Mouse (Mus musculus) hindbrain, embryonic 12.5 days (tissue): ENCODE data around the gene Sgf29. TPM values are rescaled to one million over a fixed set of nuclear protein-coding genes. Genes with fewer than 3 reads are reported as not detected.

Experiments
- ATAC-seq: fragments of 200-750 bp; cut with Nextera tagmentation; 2 replicates; pipeline ENCODE4 v1.8.0; 2017; ENCODE audit warnings: moderate TSS enrichment; ENCODE audit not compliant: low FRiP score
- H3K27ac ChIP-seq: fragments of 300-500 bp; sonication (generic); 2 replicates; pipeline ENCODE4 v1.5.1; 2016; ENCODE audit warnings: mild to moderate bottlenecking
- H3K27me3 ChIP-seq: fragments of 300-500 bp; sonication (generic); 2 replicates; pipeline ENCODE4 v1.6.1; 2016; ENCODE audit warnings: mild to moderate bottlenecking
- H3K36me3 ChIP-seq: fragments of 300-500 bp; sonication (generic); 2 replicates; pipeline ENCODE4 v1.6.1; 2016; ENCODE audit warnings: mild to moderate bottlenecking
- H3K4me1 ChIP-seq: fragments of 300-500 bp; sonication (generic); 2 replicates; pipeline ENCODE4 v1.6.1; 2016
- H3K4me2 ChIP-seq: fragments of 300-500 bp; sonication (generic); replicated peaks from 2 replicates; pipeline ENCODE4 v1.6.1; 2016; ENCODE audit warnings: mild to moderate bottlenecking
- H3K4me3 ChIP-seq: fragments of 300-500 bp; sonication (generic); 2 replicates; pipeline ENCODE4 v1.5.1; 2016; ENCODE audit warnings: mild to moderate bottlenecking
- H3K9ac ChIP-seq: fragments of 300-500 bp; sonication (generic); 2 replicates; pipeline ENCODE4 v1.6.1; 2016; ENCODE audit warnings: mild to moderate bottlenecking, moderate library complexity
- H3K9me3 ChIP-seq: fragments of 300-500 bp; sonication (generic); replicated peaks from 2 replicates; pipeline ENCODE4 v1.6.1; 2016; ENCODE audit warnings: mild to moderate bottlenecking
- WGBS: fragments of 180-500 bp; shearing (Covaris S2); methylation state at CpG from one replicate; pipeline ENCODE4 v1.1.7; 2016; 5-methylcytosine and 5-hydroxymethylcytosine counted together
- polyA plus RNA-seq: library from polyadenylated mRNA; unstranded; fragments of >200 nt; fragmentation: Nextera tagmentation; extraction: Ambion mirVana; gene quantifications from 2 replicates; pipeline ENCODE4 v1.2.1, GENCODE M21; 2016

Sgf29 gene
- 27.3 and 40.6 TPM in 2 replicates for polyA plus RNA-seq

DNA sequence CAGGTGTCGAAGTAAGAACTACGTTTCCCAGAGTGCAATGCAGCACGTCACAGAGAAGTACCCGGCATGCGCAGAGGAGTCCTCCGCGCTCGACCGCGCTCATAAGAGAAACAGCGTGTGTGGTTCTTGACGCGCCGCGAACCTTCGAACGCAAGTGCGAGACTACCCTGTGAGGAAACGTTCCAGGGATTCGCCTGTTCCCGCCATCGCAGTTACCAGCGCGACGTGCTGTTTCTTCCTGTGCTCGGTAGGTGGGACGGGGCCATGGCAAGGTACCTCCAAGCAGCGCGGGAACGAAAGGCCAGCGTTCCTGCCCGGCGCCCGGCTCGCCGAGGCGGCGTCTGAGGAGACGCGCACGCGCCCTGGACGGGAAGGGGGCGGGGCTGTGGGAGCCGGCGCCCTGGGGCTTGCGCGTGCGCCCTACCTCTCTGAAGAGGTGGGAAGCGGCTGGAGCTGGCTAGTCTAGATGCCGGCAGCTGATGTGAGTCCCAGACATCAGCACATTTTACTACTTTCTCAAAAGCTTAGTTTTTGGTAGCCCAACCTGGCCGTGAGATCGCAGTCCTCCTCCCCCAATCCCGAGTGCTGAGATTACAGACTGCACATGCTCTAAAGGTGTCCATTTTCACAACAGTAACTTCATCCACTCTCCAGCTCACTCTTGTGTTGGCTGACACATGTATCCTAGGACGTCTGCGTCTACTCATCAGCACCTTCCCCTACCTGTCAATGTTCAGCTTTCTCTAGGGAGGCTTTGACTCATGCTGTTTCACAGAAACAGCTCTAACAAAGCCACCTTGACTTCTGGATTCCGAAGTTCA lies at the start of gene Sgf29:
Gene Sgf29 (plus strand): TSS at position 79 of the 821 bp plus-strand sequence.
- H3K27me3 ChIP-seq: no peaks in the 10 kb centered on the region
- H3K4me3 ChIP-seq: peak within 1 kb of the TSS; percentile 57
- H3K27ac ChIP-seq: peak within 1 kb of the TSS; percentile 95
- H3K4me1 ChIP-seq: peaks cover 11% of the 10 kb centered on the region
- H3K9ac ChIP-seq: peak within 1 kb of the TSS; percentile 66
- no peaks in the 10 kb centered on the region for H3K36me3 ChIP-seq
- WGBS: 1% methylated on average over 57 of the region's 57 CpGs
- ATAC-seq: peak; percentile 98
- peak within 1 kb of the TSS; percentile 84 for H3K4me2 ChIP-seq
- H3K9me3 ChIP-seq: no peaks in the 10 kb centered on the region

DNA sequence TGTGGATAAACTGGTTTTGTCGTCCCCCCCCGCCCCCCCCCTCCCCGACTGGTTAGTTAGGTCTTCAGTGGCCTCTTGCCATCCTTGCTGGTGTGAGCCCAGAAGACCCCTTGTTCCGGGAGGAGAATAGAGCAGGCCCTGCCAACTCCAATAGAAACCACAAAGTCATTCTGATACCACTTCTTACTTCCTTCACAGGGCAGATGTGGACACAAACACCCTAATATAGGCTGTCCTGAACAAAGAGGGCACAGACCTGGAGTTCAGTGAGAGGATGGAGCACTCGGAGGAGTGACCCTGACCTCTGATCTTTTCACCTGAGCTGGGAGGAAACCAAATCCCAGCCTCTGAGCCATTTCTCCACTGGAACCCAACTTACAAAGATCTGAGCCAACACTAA lies 47.2 kb upstream of the Sgf29 start:
- H3K36me3 ChIP-seq: no peaks in the 10 kb centered on the region
- H3K4me1 ChIP-seq: no peaks in the 10 kb centered on the region
- 47% methylated on average over 5 of the region's 5 CpGs for WGBS
- H3K4me3 ChIP-seq: no peak overlapping the region
- no peak overlapping the region for H3K4me2 ChIP-seq
- H3K9ac ChIP-seq: no peak overlapping the region
- no peak overlapping the region for H3K27ac ChIP-seq
- ATAC-seq: no peak
- no peaks in the 10 kb centered on the region for H3K27me3 ChIP-seq
- H3K9me3 ChIP-seq: no peaks in the 10 kb centered on the region

GRCm38 (mm10) chr7:126602650-126603049 lies 46.5 kb upstream of the Sgf29 start:
- no peak overlapping the region for H3K9ac ChIP-seq
- H3K27me3 ChIP-seq: no peaks in the 10 kb centered on the region
- no peaks in the 10 kb centered on the region for H3K9me3 ChIP-seq
- H3K4me1 ChIP-seq: no peaks in the 10 kb centered on the region
- H3K36me3 ChIP-seq: no peaks in the 10 kb centered on the region
- no peak overlapping the region for H3K4me2 ChIP-seq
- ATAC-seq: no peak
- H3K4me3 ChIP-seq: no peak overlapping the region
- 76% methylated on average over 3 of the region's 3 CpGs for WGBS
- no peak overlapping the region for H3K27ac ChIP-seq

DNA sequence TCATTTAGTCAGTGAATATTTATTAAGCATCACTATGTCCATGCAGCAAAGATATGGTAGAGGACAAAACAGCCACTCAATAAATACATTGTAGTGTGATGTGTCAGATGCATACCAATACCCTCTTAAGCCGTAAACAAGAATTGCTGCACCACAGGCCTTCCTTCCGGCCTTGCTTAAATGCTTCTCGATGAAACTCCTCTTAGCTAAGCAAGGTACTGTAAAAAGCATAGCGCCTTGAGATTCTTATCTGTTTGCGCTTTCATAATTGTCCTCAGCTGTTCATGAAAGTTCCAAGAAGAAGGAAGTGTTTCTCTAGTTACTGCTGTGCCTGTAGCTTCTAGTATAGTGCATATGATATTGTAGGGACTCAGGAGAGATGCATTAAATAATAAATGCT lies 42.5 kb upstream of the Sgf29 start:
- WGBS: 93% methylated on average over 5 of the region's 5 CpGs
- Histone ChIP-seq H3K4me2 (no peak overlapping the region), H3K9ac (no peak overlapping the region), H3K4me1 (no peaks in the 10 kb centered on the region), H3K36me3 (no peaks in the 10 kb centered on the region), H3K4me3 (no peak overlapping the region), H3K27me3 (no peaks in the 10 kb centered on the region), H3K27ac (no peak overlapping the region), H3K9me3 (no peaks in the 10 kb centered on the region)
- ATAC-seq: no peak

DNA sequence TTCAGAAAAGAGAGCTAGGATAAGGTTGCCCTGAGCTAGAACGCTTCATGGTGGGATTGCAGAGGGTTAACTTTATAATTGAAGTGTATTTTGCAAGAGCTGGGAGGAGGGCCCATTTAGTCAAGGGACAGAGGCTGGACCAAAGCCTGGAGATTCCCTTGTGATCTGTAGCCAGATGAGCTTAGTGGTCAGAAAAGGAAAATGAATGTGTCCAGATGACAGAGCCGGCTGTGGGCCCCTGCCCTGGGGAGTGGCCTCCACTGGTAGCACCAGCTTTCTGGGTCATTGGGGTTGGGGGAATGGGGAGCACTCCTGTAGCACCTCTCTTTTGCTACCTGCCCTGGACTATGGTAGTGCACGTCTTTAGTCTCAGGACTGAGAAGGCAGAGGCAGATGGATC lies 42.0 kb upstream of the Sgf29 start:
- Histone ChIP-seq H3K9ac (no peak overlapping the region), H3K4me3 (no peak overlapping the region), H3K4me2 (no peak overlapping the region), H3K27ac (no peak overlapping the region), H3K36me3 (no peaks in the 10 kb centered on the region), H3K9me3 (no peaks in the 10 kb centered on the region), H3K4me1 (no peaks in the 10 kb centered on the region), H3K27me3 (no peaks in the 10 kb centered on the region)
- no peak for ATAC-seq
- WGBS: 79% methylated on average over 3 of the region's 3 CpGs

DNA sequence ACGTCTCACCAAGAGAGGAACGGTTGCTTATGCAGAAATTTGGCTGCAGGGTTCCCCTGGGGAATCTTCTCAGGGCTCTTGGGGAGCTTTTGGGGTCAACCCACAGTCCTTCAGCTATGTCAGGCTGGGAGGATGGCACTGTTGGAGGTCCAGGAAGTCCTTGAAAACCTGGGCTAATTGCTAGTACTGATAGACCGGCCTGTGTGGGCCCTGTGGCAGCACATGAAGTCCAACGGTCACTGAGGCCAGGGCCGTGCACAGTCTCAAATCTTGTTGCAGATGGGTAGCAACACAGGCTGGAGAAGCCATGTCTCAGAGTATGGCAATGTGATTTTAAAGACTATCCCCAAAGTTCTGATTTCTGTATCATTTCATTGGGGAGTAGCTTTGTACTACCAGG lies 41.3 kb upstream of the Sgf29 start:
- Histone ChIP-seq H3K4me1 (no peaks in the 10 kb centered on the region), H3K27me3 (no peaks in the 10 kb centered on the region), H3K9me3 (no peaks in the 10 kb centered on the region), H3K36me3 (no peaks in the 10 kb centered on the region), H3K27ac (no peak overlapping the region), H3K4me2 (no peak overlapping the region), H3K4me3 (no peak overlapping the region), H3K9ac (no peak overlapping the region)
- WGBS: 88% methylated on average over 5 of the region's 5 CpGs
- ATAC-seq: no peak

DNA sequence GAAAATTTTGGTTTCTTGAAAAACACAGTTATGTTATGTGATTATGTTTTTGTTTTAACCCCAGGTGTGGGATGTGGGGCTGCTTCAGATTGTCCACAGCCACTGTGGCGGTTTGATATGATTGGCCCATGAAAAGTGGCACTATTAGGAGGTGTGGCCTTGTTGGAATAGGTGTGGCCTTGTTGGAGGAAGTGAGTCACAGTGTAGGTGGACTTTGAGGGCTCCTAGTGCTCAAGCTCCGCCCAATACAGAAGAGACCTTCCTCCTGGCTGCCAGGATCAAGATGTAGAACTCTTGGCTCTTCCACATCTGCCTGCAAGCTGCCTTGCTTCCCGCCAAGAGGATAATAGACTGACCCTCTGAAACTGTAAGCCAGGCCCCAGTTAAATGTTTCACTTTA lies 36.4 kb upstream of the Sgf29 start:
- Histone ChIP-seq H3K36me3 (no peaks in the 10 kb centered on the region), H3K4me2 (no peak overlapping the region), H3K27me3 (no peaks in the 10 kb centered on the region), H3K9ac (no peak overlapping the region), H3K4me1 (no peaks in the 10 kb centered on the region), H3K4me3 (no peak overlapping the region), H3K27ac (no peak overlapping the region), H3K9me3 (no peaks in the 10 kb centered on the region)
- WGBS: 80% methylated on average over 3 of the region's 3 CpGs
- no peak for ATAC-seq

- no peaks in the 10 kb centered on the region for H3K4me1 ChIP-seq
- no peak overlapping the region for H3K27ac ChIP-seq
- no peaks in the 10 kb centered on the region for H3K36me3 ChIP-seq
- H3K4me2 ChIP-seq: no peak overlapping the region
- no peaks in the 10 kb centered on the region for H3K27me3 ChIP-seq
- H3K9me3 ChIP-seq: no peaks in the 10 kb centered on the region
- H3K9ac ChIP-seq: no peak overlapping the region
- no peak for ATAC-seq
- H3K4me3 ChIP-seq: no peak overlapping the region
- WGBS: 77% methylated on average over 3 of the region's 3 CpGs
These were observed 32.4 kb upstream of the Sgf29 start for GRCm38 (mm10) chr7:126616707-126617106.

GRCm38 (mm10) chr7:126619559-126620275 lies 29.4 kb upstream of the Sgf29 start:
- Histone ChIP-seq H3K4me3 (no peak overlapping the region), H3K4me2 (no peak overlapping the region), H3K27ac (no peak overlapping the region), H3K9me3 (no peaks in the 10 kb centered on the region), H3K36me3 (no peaks in the 10 kb centered on the region), H3K4me1 (0 out of 2 replicates have a peak, but pooled peaks cover 4% of the 10 kb centered on the region), H3K27me3 (no peaks in the 10 kb centered on the region), H3K9ac (no peak overlapping the region)
- ATAC-seq: no peak
- WGBS: 86% methylated on average over 10 of the region's 10 CpGs

GRCm38 (mm10) chr7:126621452-126622359 lies 27.4 kb upstream of the Sgf29 start:
- no peaks in the 10 kb centered on the region for H3K27me3 ChIP-seq
- 84% methylated on average over 9 of the region's 9 CpGs for WGBS
- no peak overlapping the region for H3K9ac ChIP-seq
- no peaks in the 10 kb centered on the region for H3K36me3 ChIP-seq
- ATAC-seq: no peak
- H3K9me3 ChIP-seq: no peaks in the 10 kb centered on the region
- H3K4me2 ChIP-seq: no peak overlapping the region
- 0 out of 2 replicates have a peak, but pooled peaks cover 4% of the 10 kb centered on the region for H3K4me1 ChIP-seq
- no peak overlapping the region for H3K27ac ChIP-seq
- no peak overlapping the region for H3K4me3 ChIP-seq

DNA sequence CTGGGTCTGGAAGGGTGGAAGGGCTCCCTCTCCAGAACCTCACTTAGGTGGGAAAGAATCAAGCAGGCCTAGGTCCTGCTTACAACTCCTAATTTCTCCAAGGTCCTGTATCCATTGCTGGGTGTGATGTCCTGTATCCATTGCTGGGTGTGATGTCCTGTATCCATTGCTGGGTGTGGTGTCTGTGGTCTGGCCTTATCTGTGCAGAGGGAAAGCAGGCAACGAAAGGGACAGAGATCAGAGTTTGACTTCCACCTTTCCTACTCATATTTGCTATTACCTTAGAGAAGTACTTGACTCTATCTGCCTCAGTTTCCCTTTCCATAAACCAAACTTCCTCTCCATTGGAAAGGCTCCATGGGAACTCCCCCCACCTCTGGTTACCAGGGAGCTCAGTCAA lies 25.7 kb upstream of the Sgf29 start:
- no peak for ATAC-seq
- no peak overlapping the region for H3K9ac ChIP-seq
- H3K9me3 ChIP-seq: no peaks in the 10 kb centered on the region
- H3K36me3 ChIP-seq: no peaks in the 10 kb centered on the region
- 86% methylated on average over 1 of the region's 1 CpGs for WGBS
- H3K4me2 ChIP-seq: no peak overlapping the region
- 0 out of 2 replicates have a peak, but pooled peaks cover 4% of the 10 kb centered on the region for H3K4me1 ChIP-seq
- no peak overlapping the region for H3K27ac ChIP-seq
- H3K4me3 ChIP-seq: no peak overlapping the region
- H3K27me3 ChIP-seq: no peaks in the 10 kb centered on the region

DNA sequence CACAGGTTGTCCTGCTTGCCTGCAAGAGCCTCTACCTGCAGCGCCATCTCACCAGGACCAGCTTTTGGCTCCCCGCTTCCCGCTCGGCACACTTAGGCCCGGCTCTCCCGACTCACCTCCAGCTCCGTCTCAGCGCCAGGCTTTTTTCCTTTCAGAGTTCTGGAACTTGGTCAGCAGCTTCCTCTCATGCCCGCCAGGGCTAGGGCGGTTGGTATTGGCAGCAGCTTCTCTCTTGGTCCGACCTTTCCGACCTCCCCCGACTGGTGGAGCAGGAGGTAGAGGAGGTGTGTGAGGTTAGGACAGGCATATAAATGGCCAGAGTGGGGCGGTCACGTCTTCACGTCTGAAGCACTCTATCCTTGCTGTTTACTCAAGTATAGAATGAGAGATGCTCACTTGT lies 24.3 kb upstream of the Sgf29 start:
- Histone ChIP-seq H3K4me1 (0 out of 2 replicates have a peak, but pooled peaks cover 4% of the 10 kb centered on the region), H3K27ac (no peak overlapping the region), H3K4me2 (no peak overlapping the region), H3K9ac (no peak overlapping the region), H3K27me3 (no peaks in the 10 kb centered on the region), H3K9me3 (no peaks in the 10 kb centered on the region), H3K36me3 (no peaks in the 10 kb centered on the region), H3K4me3 (no peak overlapping the region)
- 70% methylated on average over 16 of the region's 16 CpGs for WGBS
- no peak for ATAC-seq
